Mouse (Mus musculus) B cell, adult 2 months (primary cell): ENCODE data around the gene Arl5c.
A peak's percentile ranks its signal among the peaks of the same experiment; 100 is the strongest.

Experiments
- DNase-seq, 2 experiments: peaks; one replicate each; pipeline ENCODE4 v3.0.0; 2022

Gene Arl5c

GRCm38 (mm10) chr11:98018858-98019641, 23.1 kb upstream of the Arl5c start:
- DNase-seq, result peak; percentile 55

DNA sequence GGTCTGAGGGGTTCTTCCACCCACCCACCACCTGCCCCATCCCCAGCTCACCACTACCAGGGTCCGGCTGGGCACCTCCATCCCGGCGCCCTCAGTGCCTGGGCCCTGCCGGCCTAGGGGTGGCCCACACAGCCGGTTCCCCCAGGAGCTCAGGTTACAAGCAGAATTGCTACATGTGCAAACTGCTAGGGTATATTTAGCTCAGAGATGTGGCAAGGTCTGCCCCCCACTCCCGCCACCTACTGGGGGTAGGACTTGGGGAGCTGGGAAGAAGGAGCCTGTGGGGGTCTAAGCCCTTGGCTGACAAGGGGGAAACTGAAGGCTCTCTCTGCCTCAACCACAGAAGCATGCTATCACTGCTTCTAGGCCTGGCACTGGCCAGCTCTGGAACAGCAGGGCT, 22.2 kb upstream of the Arl5c start:
- DNase-seq, result no peak

DNA sequence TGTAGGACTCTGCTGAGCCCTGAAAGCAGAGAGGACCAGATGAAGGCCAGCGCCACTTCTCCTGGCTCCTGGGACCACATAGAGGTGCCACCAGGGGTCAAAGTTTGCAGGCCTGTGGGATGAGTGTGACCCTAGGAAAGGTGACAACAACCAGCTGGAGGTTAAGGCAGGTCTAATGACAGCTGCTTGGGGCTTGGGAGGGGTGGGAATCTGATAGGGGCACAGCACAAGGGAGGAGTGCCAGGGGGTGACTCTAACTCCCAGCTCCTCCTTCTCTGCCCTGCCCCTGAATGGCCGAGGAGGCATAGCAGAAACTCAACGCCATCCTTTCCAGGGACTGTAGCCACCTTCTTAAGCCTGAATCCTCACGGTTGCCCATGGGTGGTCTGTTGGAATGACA, 20.8 kb upstream of the Arl5c start:
- no peak for DNase-seq

DNA sequence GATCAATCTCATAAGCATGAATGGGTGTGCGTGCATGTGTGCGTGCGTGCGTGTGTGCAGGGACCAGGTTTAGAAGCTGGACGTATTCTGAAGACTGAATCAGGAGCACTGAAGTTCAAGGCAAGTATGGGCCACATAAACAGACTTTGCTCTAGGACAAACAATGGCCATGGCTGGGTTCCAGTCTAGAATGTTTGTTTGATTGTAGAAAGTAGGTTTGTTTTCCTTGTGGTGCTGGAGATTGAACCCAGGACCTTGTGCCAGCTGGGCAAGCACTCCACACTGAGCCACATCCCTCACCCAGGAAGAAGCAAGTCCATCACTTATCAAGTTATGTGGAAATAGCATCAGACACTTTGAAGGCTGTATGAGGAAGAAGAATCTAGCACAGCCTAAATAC, 20.2 kb upstream of the Arl5c start:
- DNase-seq, result no peak

DNA sequence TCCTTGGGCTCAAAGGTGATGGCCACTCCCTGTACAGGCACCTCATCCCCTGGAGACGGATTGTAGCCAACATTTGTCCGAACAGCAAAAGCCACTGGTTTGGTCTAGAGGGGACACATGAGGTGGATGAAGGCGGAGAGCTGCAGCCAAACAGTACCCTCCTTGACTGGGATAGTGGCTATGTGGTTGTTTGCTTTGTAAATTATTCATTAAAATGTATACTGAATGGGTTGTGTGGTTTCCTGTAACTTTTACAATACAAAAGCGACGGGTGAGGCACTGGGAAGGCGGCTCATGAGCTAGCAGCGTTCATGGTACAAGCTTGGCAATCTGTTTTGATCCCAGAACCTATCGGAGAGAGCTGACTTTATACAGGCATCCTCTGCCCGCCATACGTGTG, 16.9 kb upstream of the Arl5c start:
- no peak for DNase-seq

GRCm38 (mm10) chr11:98011716-98012115, 15.7 kb upstream of the Arl5c start:
- DNase-seq, result no peak

DNA sequence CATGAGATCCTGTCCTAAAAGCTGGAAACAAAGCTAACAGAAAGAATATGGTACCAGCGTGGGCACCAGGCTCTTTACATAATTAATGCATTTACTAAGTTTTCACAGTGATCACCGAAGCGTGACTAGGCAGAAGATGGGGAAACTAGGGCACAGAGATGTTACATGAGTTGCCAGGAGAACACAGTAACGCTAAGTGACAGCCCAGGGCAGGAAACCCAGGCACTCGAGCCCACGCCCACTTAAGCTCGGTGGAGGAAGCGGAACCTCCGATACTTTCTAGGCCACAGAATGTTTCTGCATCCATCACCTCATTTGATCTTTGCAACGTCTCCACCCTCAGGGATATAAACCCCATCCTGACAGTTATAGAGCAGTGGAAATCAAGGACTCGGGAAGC, 12.1 kb upstream of the Arl5c start:
- DNase-seq, result no peak

- DNase-seq, result no peak
These were observed 9.7 kb upstream of the Arl5c start for GRCm38 (mm10) chr11:98005686-98006085.

DNA sequence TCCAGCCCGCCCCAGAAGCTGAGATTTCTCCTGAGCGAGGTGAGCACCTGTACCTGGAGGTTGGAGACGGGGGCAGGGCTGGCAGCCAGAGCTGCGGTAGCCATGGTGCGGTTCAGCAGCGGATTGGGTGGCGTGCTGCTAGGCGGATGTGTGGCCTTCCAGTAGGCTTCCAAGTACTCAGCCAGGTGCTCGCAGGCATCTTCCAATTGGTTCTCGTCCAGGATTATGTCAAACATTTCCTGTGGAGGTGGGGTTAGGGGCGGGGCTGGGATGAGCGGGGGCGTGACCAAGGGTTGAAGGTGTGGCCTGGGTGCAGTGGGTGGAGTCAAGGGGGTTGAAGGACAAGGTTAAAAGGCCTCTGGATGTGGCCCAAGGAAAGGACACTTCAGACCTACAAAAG, 9.1 kb upstream of the Arl5c start:
- DNase-seq, result no peak

GRCm38 (mm10) chr11:98004161-98004560, 8.2 kb upstream of the Arl5c start:
- DNase-seq, result no peak

DNA sequence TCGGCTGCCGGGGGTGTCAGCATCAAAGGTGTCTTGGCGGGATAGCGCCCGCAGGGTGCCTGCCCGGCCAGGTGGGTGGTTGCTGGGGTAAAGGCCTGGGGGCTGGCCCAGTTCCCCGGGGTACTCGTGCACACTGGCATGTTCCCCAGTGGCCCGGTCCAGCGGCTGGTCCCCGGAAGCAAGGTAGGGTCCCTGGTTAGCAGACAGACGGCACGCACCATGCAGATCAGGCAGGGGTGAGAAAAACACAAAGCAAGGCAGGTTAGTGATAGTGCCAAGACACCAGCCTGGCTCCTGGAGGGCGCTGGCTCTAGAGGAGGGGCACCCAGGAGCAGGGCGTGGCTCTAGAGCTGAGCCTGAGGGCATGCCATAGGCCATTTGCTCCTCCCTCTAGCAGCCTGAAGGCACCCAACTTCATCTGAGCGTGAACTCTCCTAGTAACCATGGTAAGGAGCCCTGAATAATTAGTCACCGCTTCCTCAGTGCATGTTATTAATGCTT, 7.2 kb upstream of the Arl5c start:
- peak; percentile 38 to 45 for DNase-seq

DNA sequence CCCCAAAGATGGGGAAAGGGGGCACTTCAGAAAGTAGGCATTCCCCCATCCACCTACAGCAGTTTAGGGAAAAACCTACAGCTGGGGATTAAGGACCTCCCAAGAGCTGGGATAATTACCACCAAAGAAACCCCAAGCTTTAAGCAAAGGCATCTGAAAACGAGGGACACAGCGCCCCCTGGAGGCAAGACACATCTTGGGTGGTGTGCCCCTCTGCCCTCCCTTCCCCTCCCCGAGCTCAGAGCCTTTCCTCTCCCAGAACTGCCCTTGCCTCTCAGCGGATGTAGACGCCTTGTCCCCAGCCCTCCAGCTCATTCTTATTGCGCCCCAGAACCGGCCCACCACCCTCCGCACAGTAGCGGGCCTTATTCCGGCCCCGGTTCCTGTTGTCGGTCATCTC, 6.6 kb upstream of the Arl5c start:
- DNase-seq, result peak; percentile 96

GRCm38 (mm10) chr11:98001986-98002385, 6.0 kb upstream of the Arl5c start:
- peak; percentile 36 to 37 for DNase-seq

GRCm38 (mm10) chr11:98001351-98001824, 5.4 kb upstream of the Arl5c start:
- DNase-seq, result peak; percentile 42 to 46

GRCm38 (mm10) chr11:98000378-98001140, 4.6 kb upstream of the Arl5c start:
- DNase-seq, result peak; percentile 80 to 84

- peak; percentile 49 to 51 for DNase-seq
These were observed 3.8 kb upstream of the Arl5c start for GRCm38 (mm10) chr11:97999748-98000147.

GRCm38 (mm10) chr11:97998898-97999608, 3.1 kb upstream of the Arl5c start:
- peak; percentile 76 to 80 for DNase-seq

GRCm38 (mm10) chr11:97998074-97998793, 2.3 kb upstream of the Arl5c start:
- peak in 1 of 2 experiments; percentile 34 for DNase-seq

DNA sequence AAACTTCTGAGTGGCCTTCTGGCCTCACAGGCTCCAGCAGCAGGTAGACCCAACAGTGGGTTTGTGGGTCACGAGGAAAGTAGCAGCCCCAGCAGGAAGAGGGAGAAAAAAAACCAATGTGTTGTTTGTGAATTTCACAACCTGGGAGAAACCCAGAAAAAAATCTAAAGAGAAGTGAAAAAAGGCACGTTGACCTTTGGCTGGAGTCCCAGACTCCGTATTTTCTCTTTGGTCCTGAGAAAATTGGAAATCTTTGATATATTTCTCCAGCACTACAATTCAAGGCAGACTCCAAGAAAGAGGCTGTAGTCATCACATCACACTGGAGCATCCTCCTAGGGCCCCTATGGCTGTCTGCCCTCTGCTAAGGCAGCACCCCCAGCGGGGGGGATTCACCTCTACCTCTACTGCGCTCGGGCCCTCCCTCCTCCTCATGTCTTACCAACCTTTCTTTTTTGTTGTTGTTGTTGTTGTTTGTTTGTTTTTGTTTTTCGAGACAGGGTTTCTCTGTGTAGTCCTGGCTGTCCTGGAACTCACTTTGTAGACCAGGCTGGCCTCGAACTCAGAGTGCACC, 1.5 kb upstream of the Arl5c start:
- DNase-seq, result no peak

DNA sequence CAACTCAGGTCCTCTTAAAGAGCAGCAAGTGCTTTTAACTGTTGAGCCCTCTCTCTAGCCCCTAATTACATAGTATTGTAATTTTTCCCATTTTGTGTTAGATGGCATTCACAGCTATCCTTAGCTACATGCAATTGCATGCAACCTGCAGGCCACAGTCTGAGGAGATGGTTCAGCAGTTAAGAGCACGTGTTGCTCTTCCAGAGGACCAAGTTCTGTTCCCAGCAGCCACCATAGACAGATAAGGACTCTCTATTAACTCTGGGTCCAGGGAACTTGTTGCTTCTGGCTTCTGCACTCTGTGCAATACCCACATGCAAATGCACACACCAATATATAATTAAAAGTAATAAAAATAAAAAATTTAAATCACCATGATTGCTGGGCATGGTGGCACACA, 710 bp upstream of the Arl5c start:
- no peak for DNase-seq

DNA sequence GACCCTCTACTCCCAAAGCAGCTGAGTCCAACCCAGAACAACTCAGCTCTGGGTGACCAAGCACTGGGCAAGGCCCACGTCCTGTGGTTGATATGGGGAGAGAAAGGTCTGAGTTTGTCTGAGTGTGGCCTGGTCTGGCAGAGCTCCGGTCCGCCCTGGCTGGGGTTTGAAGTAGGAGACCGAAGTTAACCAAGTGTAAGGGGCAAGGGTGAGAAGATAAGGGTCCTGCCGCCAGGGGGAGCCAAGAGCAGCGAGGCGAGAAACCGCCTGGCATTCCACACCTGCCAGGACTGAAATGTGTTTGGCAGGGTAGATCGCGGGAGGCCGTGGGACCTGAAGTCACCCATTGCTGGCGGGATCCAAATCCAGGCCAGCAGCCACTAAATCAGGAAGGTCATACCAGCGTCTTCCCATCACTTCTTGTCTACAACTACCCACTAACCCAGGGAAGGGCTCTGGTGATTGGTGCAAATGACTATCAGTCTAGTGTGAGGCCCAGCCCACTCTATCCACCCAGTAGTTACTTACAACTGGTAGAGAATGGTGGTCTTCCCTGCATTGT, 1.4 kb downstream of the Arl5c start:
- peak; percentile 93 to 94 for DNase-seq
